In the genomic region with DNA sequence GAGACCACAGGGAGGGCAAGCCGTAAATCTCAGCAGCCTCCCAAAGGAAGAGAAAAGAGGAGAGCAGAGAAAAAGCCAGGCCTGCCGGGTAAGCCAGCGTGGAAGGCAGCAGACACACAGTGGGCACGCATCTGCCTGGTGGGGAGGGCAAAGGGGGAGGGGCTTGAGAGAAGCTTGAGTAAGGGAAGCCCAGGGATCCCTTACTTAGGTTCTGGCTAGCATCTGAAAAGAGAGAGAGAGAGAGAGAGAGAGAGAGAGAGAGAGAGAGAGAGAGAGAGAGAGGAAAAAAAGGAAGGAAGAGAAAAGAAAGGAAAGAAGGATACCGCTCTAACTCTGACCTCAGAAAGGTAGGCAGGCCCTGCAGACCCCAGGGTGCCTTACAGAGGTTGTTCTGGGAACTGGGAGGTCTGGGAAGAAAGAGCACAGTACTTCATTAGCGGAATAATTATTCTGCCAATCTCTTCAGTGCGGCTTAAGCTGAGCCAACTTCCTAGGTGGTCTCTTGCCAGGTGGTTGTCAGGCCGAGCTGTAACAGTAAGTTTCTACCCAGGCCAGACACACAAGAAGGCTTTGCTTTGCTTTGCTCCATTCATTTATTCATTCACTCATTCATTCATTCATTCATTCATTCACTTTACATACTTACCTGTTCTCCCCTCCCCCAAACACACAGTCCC, we compare ENCODE assay signal across 25 mouse cellular contexts. TPM values are rescaled to one million over a fixed set of nuclear protein-coding genes. Genes with fewer than 3 reads are reported as not detected.
DNase-seq lines count a peak whose midpoint lies in the region; ATAC-seq and TF ChIP-seq lines count a peak whose summit lies in the region.
"Had no signal": no experiment of that assay in that cellular context is flagged by ENCODE, and none has a peak within 500 bp of the region (broad histone marks: within the 10 kb centered on the region; RNA-seq: fewer than 3 reads in every experiment).

No protein-coding gene starts in this region.

- H3K4me2 ChIP-seq in hindbrain, postnatal 0 days (ENCODE audit: low read depth, low read length), result no peak overlapping the region
- no peak overlapping the region for H3K4me2 ChIP-seq in hindbrain, embryonic 11.5 days (replicated peaks; ENCODE audit: low read depth, low read length)
- 0 out of 2 replicates have a peak overlapping the region, but pooled peaks have one; percentile 5 for H3K4me2 ChIP-seq in neural tube, embryonic 12.5 days (replicated peaks)
- H3K4me2 ChIP-seq: embryonic facial prominence, embryonic 15.5 days; heart, embryonic 12.5 days; hindbrain, embryonic 15.5 days; liver, embryonic 15.5 days; neural tube, embryonic 13.5 days; stomach, embryonic 15.5 days had no signal

- H3K36me3 ChIP-seq in hindbrain, postnatal 0 days (ENCODE audit: insufficient read depth, low read length), result no peaks in the 10 kb centered on the region
- H3K36me3 ChIP-seq in hindbrain, embryonic 11.5 days (ENCODE audit: control insufficient read depth, insufficient read depth, low read length), result no peaks in the 10 kb centered on the region
- H3K36me3 ChIP-seq in neural tube, embryonic 12.5 days, result no peaks in the 10 kb centered on the region
- H3K36me3 ChIP-seq in limb, embryonic 10.5 days, result no peaks in the 10 kb centered on the region
- H3K36me3 ChIP-seq: embryonic facial prominence, embryonic 15.5 days; heart, embryonic 12.5 days; hindbrain, embryonic 15.5 days; limb, embryonic 13.5 days; liver, embryonic 15.5 days; neural tube, embryonic 13.5 days; stomach, embryonic 15.5 days had no signal

- H3K9ac ChIP-seq in hindbrain, postnatal 0 days (replicated peaks; ENCODE audit: low read length), result no peak overlapping the region
- H3K9ac ChIP-seq in hindbrain, embryonic 11.5 days (ENCODE audit: low read depth, low read length), result no peak overlapping the region
- no peak overlapping the region for H3K9ac ChIP-seq in neural tube, embryonic 12.5 days
- H3K9ac ChIP-seq: embryonic facial prominence, embryonic 15.5 days; heart, embryonic 12.5 days; hindbrain, embryonic 15.5 days; limb, embryonic 13.5 days; liver, embryonic 15.5 days; neural tube, embryonic 13.5 days; stomach, embryonic 15.5 days had no signal

- 20% methylated on average over 8 of the region's 8 CpGs for WGBS in hindbrain, postnatal 0 days
- 21% methylated on average over 8 of the region's 8 CpGs for WGBS in hindbrain, embryonic 11.5 days
- WGBS in neural tube, embryonic 12.5 days, result 11% methylated on average over 8 of the region's 8 CpGs
- 25% methylated on average over 8 of the region's 8 CpGs for WGBS in limb, embryonic 10.5 days

- peak; percentile 44 for DNase-seq in hindbrain, postnatal 0 days (ENCODE audit: low spot score)
- no peak for DNase-seq in hindbrain, embryonic 11.5 days (ENCODE audit: low spot score)
- DNase-seq in neural tube, embryonic 10.5 days (ENCODE audit: extremely low spot score, low spot score), result no peak
- no peak for DNase-seq in limb, embryonic 10.5 days (ENCODE audit: low spot score)
- no peak for DNase-seq in lung, postnatal 10 days
- no peak for DNase-seq in Muller cell, postnatal 12 days (ENCODE audit: inconsistent ontology term)
- DNase-seq: adrenal gland, adult 2 months; cerebellum, postnatal 14 days; gastrocnemius, adult 2 months; heart, postnatal 14 days; thymus, adult 18-20 months; thymus, postnatal 4 days had no signal

- H3K27me3 ChIP-seq in hindbrain, postnatal 0 days (ENCODE audit: insufficient read depth, low read length), result no peaks in the 10 kb centered on the region
- no peaks in the 10 kb centered on the region for H3K27me3 ChIP-seq in hindbrain, embryonic 11.5 days (ENCODE audit: control insufficient read depth, insufficient read depth, low read length)
- no peaks in the 10 kb centered on the region for H3K27me3 ChIP-seq in neural tube, embryonic 12.5 days (replicated peaks)
- H3K27me3 ChIP-seq in limb, embryonic 10.5 days (ENCODE audit: low read depth, poor library complexity, severe bottlenecking), result no peaks in the 10 kb centered on the region
- H3K27me3 ChIP-seq: embryonic facial prominence, embryonic 15.5 days; hindbrain, embryonic 15.5 days; liver, embryonic 15.5 days; stomach, embryonic 15.5 days had no signal

- H3K4me1 ChIP-seq in hindbrain, postnatal 0 days (ENCODE audit: insufficient read depth, low read length), result peaks cover 8% of the 10 kb centered on the region; the same call in 1 of the 2 replicates
- 0 out of 2 replicates have a peak, but pooled peaks cover 2% of the 10 kb centered on the region for H3K4me1 ChIP-seq in hindbrain, embryonic 11.5 days (replicated peaks; ENCODE audit: control insufficient read depth, insufficient read depth, low read length)
- H3K4me1 ChIP-seq in neural tube, embryonic 12.5 days, result peaks cover 21% of the 10 kb centered on the region
- H3K4me1 ChIP-seq in limb, embryonic 10.5 days, result peaks cover 47% of the 10 kb centered on the region
- H3K4me1 ChIP-seq: heart, embryonic 12.5 days; liver, embryonic 15.5 days; megakaryocyte, embryonic 14.5 days; stomach, embryonic 15.5 days had no signal

- ATAC-seq in hindbrain, postnatal 0 days, result no peak
- ATAC-seq in hindbrain, embryonic 11.5 days (ENCODE audit: low FRiP score), result no peak
- ATAC-seq in neural tube, embryonic 12.5 days (ENCODE audit: low FRiP score, low read depth), result peak; percentile 74
- ATAC-seq: intestine, postnatal 0 days; lung, postnatal 0 days had no signal

- no peak overlapping the region for H3K4me3 ChIP-seq in hindbrain, postnatal 0 days (ENCODE audit: low read length)
- H3K4me3 ChIP-seq in hindbrain, embryonic 11.5 days (ENCODE audit: low read depth, low read length), result no peak overlapping the region
- no peak overlapping the region for H3K4me3 ChIP-seq in neural tube, embryonic 12.5 days
- no peak overlapping the region for H3K4me3 ChIP-seq in limb, embryonic 10.5 days
- H3K4me3 ChIP-seq: embryonic facial prominence, embryonic 15.5 days; gastrocnemius, adult 2 months; heart, embryonic 12.5 days; hindbrain, embryonic 15.5 days; left cerebral cortex, adult 2 months; limb, embryonic 13.5 days; liver, embryonic 15.5 days; megakaryocyte, embryonic 14.5 days; neural tube, embryonic 13.5 days; stomach, embryonic 15.5 days had no signal

- TF ChIP-seq CTCF in hindbrain, postnatal 0 days (IDR thresholded peaks at IDR 0.05; ENCODE audit: low read depth), result no peak

- H3K9me3 ChIP-seq in hindbrain, postnatal 0 days (ENCODE audit: low read length), result no peaks in the 10 kb centered on the region
- no peaks in the 10 kb centered on the region for H3K9me3 ChIP-seq in hindbrain, embryonic 11.5 days (ENCODE audit: control insufficient read depth, low read length)
- no peaks in the 10 kb centered on the region for H3K9me3 ChIP-seq in neural tube, embryonic 12.5 days
- no peaks in the 10 kb centered on the region for H3K9me3 ChIP-seq in limb, embryonic 10.5 days (replicated peaks)
- H3K9me3 ChIP-seq: embryonic facial prominence, embryonic 15.5 days; heart, embryonic 12.5 days; hindbrain, embryonic 15.5 days; limb, embryonic 13.5 days; liver, embryonic 15.5 days; neural tube, embryonic 13.5 days; stomach, embryonic 15.5 days had no signal

- no peak overlapping the region for H3K27ac ChIP-seq in hindbrain, postnatal 0 days
- H3K27ac ChIP-seq in hindbrain, embryonic 11.5 days (ENCODE audit: low read depth, low read length), result no peak overlapping the region
- no peak overlapping the region for H3K27ac ChIP-seq in neural tube, embryonic 12.5 days
- H3K27ac ChIP-seq in limb, embryonic 10.5 days, result peak overlapping the region; percentile 80
- H3K27ac ChIP-seq: embryonic facial prominence, embryonic 15.5 days; gastrocnemius, adult 2 months; hindbrain, embryonic 15.5 days; kidney, postnatal 0 days; left cerebral cortex, adult 2 months; limb, embryonic 13.5 days; liver, embryonic 15.5 days; stomach, embryonic 15.5 days had no signal

RNA-seq across cellular contexts. Expression of gene Dnah14, which starts 14.5 kb away (rescaled TPM):
- total RNA-seq in hindbrain, postnatal 0 days (2014; rRNA removed), result 0.05 and 0.18 TPM in 2 replicates
- 0.80 and 1.5 TPM in 2 replicates for polyA plus RNA-seq in hindbrain, postnatal 0 days (2015; fragmentation: Nextera tagmentation; extraction: Ambion mirVana)
- polyA plus RNA-seq in hindbrain, embryonic 11.5 days (2014; fragmentation: Nextera tagmentation; extraction: Ambion mirVana), result 2.2 and 2.6 TPM in 2 replicates
- 0.93 and 1.8 TPM in 2 replicates for polyA plus RNA-seq in neural tube, embryonic 12.5 days (2016; fragmentation: Nextera tagmentation; extraction: Ambion mirVana)
- 1.7 TPM in 2 replicates for polyA plus RNA-seq in limb, embryonic 10.5 days (2016; fragmentation: Nextera tagmentation; extraction: Ambion mirVana)
- total RNA-seq: gastrocnemius, adult 2 months had no signal
- polyA plus RNA-seq: adrenal gland, adult 2 months had no signal

RNA-seq across cellular contexts. Expression of gene Ccdc121, which starts 50.7 kb away (rescaled TPM):
- 0.16 TPM in 1 of 2 replicates, not detected in the other for total RNA-seq in hindbrain, postnatal 0 days (2014; rRNA removed)
- 0.25 TPM in 2 replicates for polyA plus RNA-seq in hindbrain, postnatal 0 days (2015; fragmentation: Nextera tagmentation; extraction: Ambion mirVana)
- polyA plus RNA-seq in hindbrain, embryonic 11.5 days (2014; fragmentation: Nextera tagmentation; extraction: Ambion mirVana), result not detected in 2 replicates
- not detected in 2 replicates for polyA plus RNA-seq in neural tube, embryonic 12.5 days (2016; fragmentation: Nextera tagmentation; extraction: Ambion mirVana)
- polyA plus RNA-seq in limb, embryonic 10.5 days (2016; fragmentation: Nextera tagmentation; extraction: Ambion mirVana), result not detected in 2 replicates
- total RNA-seq: adrenal gland, adult 2 months; gastrocnemius, adult 2 months; heart, postnatal 14 days had no signal
- polyA plus RNA-seq: adrenal gland, adult 2 months; hindbrain, embryonic 15.5 days; intestine, postnatal 0 days; liver, embryonic 15.5 days; neural tube, embryonic 13.5 days; stomach, embryonic 15.5 days had no signal
